Mouse (Mus musculus) ovary, adult 10 weeks (tissue): Measurements from ENCODE around the gene Dapk3. TPM values are rescaled to one million over a fixed set of nuclear protein-coding genes. Genes with fewer than 3 reads are reported as not detected.

Source experiments
- polyA plus RNA-seq: library from polyadenylated mRNA; stranded (reverse); fragments of 350-450 nt; fragmentation: Illumina TruSeq; extraction: RNeasy Lipid Tissue Mini Kit (QIAGEN cat#74804); gene quantifications from one replicate; pipeline ENCODE4 v1.2.3, GENCODE M21; 2014

The Dapk3 gene
- polyA plus RNA-seq = not detected

GRCm38 (mm10) chr10:81182336-81183333 is at the start of gene Dapk3:
Gene Dapk3, plus strand, starts transcription at chr10:81183005.

GRCm38 (mm10) chr10:81134966-81135681 is 47.7 kb upstream of the Dapk3 start, which contains the start of gene Zbtb7a:
Gene Zbtb7a, plus strand, starts transcription at chr10:81135220.

GRCm38 (mm10) chr10:81167200-81168086 is 15.4 kb upstream of the Dapk3 start, which contains the start of gene Pias4:
Gene Pias4, minus strand, starts transcription at chr10:81167923.

GRCm38 (mm10) chr10:81176466-81177271 is 6.1 kb upstream of the Dapk3 start, which contains the start of gene Eef2:
Gene Eef2, plus strand, starts transcription at chr10:81176631.

GRCm38 (mm10) chr10:81183805-81184204 is 1.0 kb downstream of the Dapk3 start, which contains the start of gene 4930442H23Rik:
Gene 4930442H23Rik, minus strand, starts transcription at chr10:81183849.

GRCm38 (mm10) chr10:81201807-81202758 is 19.3 kb downstream of the Dapk3 start, which contains the start of gene Nmrk2:
Gene Nmrk2, minus strand, starts transcription at chr10:81202051.

GRCm38 (mm10) chr10:81230438-81231332 is 47.9 kb downstream of the Dapk3 start, which contains the start of gene Atcay:
Gene Atcay, minus strand, starts transcription at chr10:81230833.

GRCm38 (mm10) chr10:81232580-81233225 is 49.9 kb downstream of the Dapk3 start, which contains the start of gene Zfr2:
Gene Zfr2, plus strand, starts transcription at chr10:81233155.

Other genes with a start within 250 kb of the Dapk3 start
- gene Gng7, start 168.1 kb upstream of the Dapk3 start, polyA plus RNA-seq = 6.8 TPM
- not detected for gene Diras1, start 157.3 kb upstream of the Dapk3 start, polyA plus RNA-seq
- 0.29 TPM for gene Slc39a3, start 145.6 kb upstream of the Dapk3 start, polyA plus RNA-seq
- 0.66 TPM for gene Sgta, start 122.8 kb upstream of the Dapk3 start, polyA plus RNA-seq
- gene Thop1, start 113.0 kb upstream of the Dapk3 start, polyA plus RNA-seq = not detected
- gene Creb3l3, start 84.1 kb upstream of the Dapk3 start, polyA plus RNA-seq = 0.77 TPM
- 1.1 TPM for gene Map2k2, start 77.1 kb upstream of the Dapk3 start, polyA plus RNA-seq
- gene Zbtb7a, start 47.8 kb upstream of the Dapk3 start, polyA plus RNA-seq = 17.8 TPM
- gene Pias4, start 15.1 kb upstream of the Dapk3 start, polyA plus RNA-seq = 0.46 TPM
- 6.8 TPM for gene Eef2, start 6.4 kb upstream of the Dapk3 start, polyA plus RNA-seq
- not detected for gene 4930442H23Rik, start 844 bp downstream of the Dapk3 start, polyA plus RNA-seq
- not detected for gene Nmrk2, start 19.0 kb downstream of the Dapk3 start, polyA plus RNA-seq
- not detected for gene Atcay, start 47.8 kb downstream of the Dapk3 start, polyA plus RNA-seq
- 0.66 TPM for gene Zfr2, start 50.1 kb downstream of the Dapk3 start, polyA plus RNA-seq
- gene Matk, start 69.9 kb downstream of the Dapk3 start, polyA plus RNA-seq = not detected
- gene Mrpl54, start 83.9 kb downstream of the Dapk3 start, polyA plus RNA-seq = not detected
- not detected for gene Apba3, start 84.0 kb downstream of the Dapk3 start, polyA plus RNA-seq
- not detected for gene Tjp3, start 108.6 kb downstream of the Dapk3 start, polyA plus RNA-seq
- 2.6 TPM for gene Pip5k1c, start 110.0 kb downstream of the Dapk3 start, polyA plus RNA-seq
- 0.17 TPM for gene Cactin, start 138.1 kb downstream of the Dapk3 start, polyA plus RNA-seq
- not detected for gene Tbxa2r, start 145.7 kb downstream of the Dapk3 start, polyA plus RNA-seq
- gene Gipc3, start 160.3 kb downstream of the Dapk3 start, polyA plus RNA-seq = not detected
- 4.2 TPM for gene Hmg20b, start 167.5 kb downstream of the Dapk3 start, polyA plus RNA-seq
- gene Mfsd12, start 174.5 kb downstream of the Dapk3 start, polyA plus RNA-seq = not detected
- not detected for gene 4930404N11Rik, start 182.8 kb downstream of the Dapk3 start, polyA plus RNA-seq
- 0.26 TPM for gene Fzr1, start 195.5 kb downstream of the Dapk3 start, polyA plus RNA-seq
- gene Dohh, start 201.4 kb downstream of the Dapk3 start, polyA plus RNA-seq = not detected
- gene Gm48551, start 201.5 kb downstream of the Dapk3 start, polyA plus RNA-seq = not detected
- gene Gm48552, start 206.0 kb downstream of the Dapk3 start, polyA plus RNA-seq = 0.88 TPM
- not detected for gene Smim24, start 210.0 kb downstream of the Dapk3 start, polyA plus RNA-seq